Comparison of ENCODE assay signal across 9 mouse cellular contexts in genomic region chr7:47132180-47132930, GRCm38 (mm10). TPM values are rescaled to one million over a fixed set of nuclear protein-coding genes. Genes with fewer than 3 reads are reported as not detected.
DNase-seq lines count a peak whose midpoint lies in the region; ATAC-seq and TF ChIP-seq lines count a peak whose summit lies in the region.
"Had no signal": no experiment of that assay in that cellular context is flagged by ENCODE, and none has a peak within 500 bp of the region (broad histone marks: within the 10 kb centered on the region; RNA-seq: fewer than 3 reads in every experiment).

No protein-coding gene starts in this region.

- no peaks in the 10 kb centered on the region for H3K36me3 ChIP-seq in heart, embryonic 12.5 days
- no peaks in the 10 kb centered on the region for H3K36me3 ChIP-seq in forebrain, embryonic 11.5 days (ENCODE audit: control insufficient read depth, insufficient read depth, low read length)
- no peaks in the 10 kb centered on the region for H3K36me3 ChIP-seq in intestine, embryonic 15.5 days
- H3K36me3 ChIP-seq in limb, embryonic 14.5 days (ENCODE audit: control insufficient read depth, insufficient read depth, low read length): no peaks in the 10 kb centered on the region
- H3K36me3 ChIP-seq: G1E had no signal

- ATAC-seq in heart, embryonic 12.5 days (ENCODE audit: insufficient number of reproducible peaks, low FRiP score): peak; percentile 68; the same call in 1 of the 2 replicates
- ATAC-seq in forebrain, embryonic 11.5 days (replicated peaks; ENCODE audit: low FRiP score): peak; percentile 90
- peak; percentile 76 for ATAC-seq in intestine, embryonic 15.5 days
- ATAC-seq in limb, embryonic 14.5 days (ENCODE audit: low FRiP score, low read depth): peak; percentile 57; the same call in 1 of the 2 replicates

- H3K9ac ChIP-seq in heart, embryonic 12.5 days: peak overlapping the region; percentile 52
- peak overlapping the region; percentile 71 for H3K9ac ChIP-seq in forebrain, embryonic 11.5 days (ENCODE audit: low read length)
- peak overlapping the region; percentile 51 for H3K9ac ChIP-seq in intestine, embryonic 15.5 days
- H3K9ac ChIP-seq in limb, embryonic 14.5 days (ENCODE audit: low read depth, low read length, severe bottlenecking): peak overlapping the region; percentile 61

- no peak for TF ChIP-seq POLR2A in limb, embryonic 14.5 days (IDR thresholded peaks at IDR 0.05; ENCODE audit: borderline replicate concordance, extremely low read depth, insufficient read depth, insufficient read length)
- TF ChIP-seq POLR2A in olfactory bulb, adult 2 months (IDR thresholded peaks at IDR 0.05; ENCODE audit: insufficient read depth, low read depth, low read length): 0 out of 2 replicates have a peak, but pooled peaks have one; percentile 32

- no peaks in the 10 kb centered on the region for H3K9me3 ChIP-seq in heart, embryonic 12.5 days (replicated peaks)
- no peaks in the 10 kb centered on the region for H3K9me3 ChIP-seq in forebrain, embryonic 11.5 days (ENCODE audit: control insufficient read depth, low read length)
- no peaks in the 10 kb centered on the region for H3K9me3 ChIP-seq in intestine, embryonic 15.5 days
- H3K9me3 ChIP-seq in limb, embryonic 14.5 days (ENCODE audit: control insufficient read depth, low read length): no peaks in the 10 kb centered on the region
- H3K9me3 ChIP-seq: G1E had no signal

- intact Hi-C loops in heart, postnatal 36 days (cut with DNase I): no loop called here

- H3K27me3 ChIP-seq in heart, embryonic 12.5 days (replicated peaks): peaks cover 64% of the 10 kb centered on the region
- H3K27me3 ChIP-seq in forebrain, embryonic 11.5 days (ENCODE audit: control insufficient read depth, insufficient read depth, low read length): peaks cover 19% of the 10 kb centered on the region
- H3K27me3 ChIP-seq in intestine, embryonic 15.5 days (replicated peaks): peaks cover 52% of the 10 kb centered on the region
- H3K27me3 ChIP-seq in limb, embryonic 14.5 days (ENCODE audit: control insufficient read depth, insufficient read depth, low read length): peaks cover 48% of the 10 kb centered on the region

- H3K27ac ChIP-seq in heart, embryonic 12.5 days (ENCODE audit: poor library complexity, severe bottlenecking): no peak overlapping the region
- 0 out of 2 replicates have a peak overlapping the region, but pooled peaks have one; percentile 12 for H3K27ac ChIP-seq in forebrain, embryonic 11.5 days (ENCODE audit: low read depth, low read length)
- no peak overlapping the region for H3K27ac ChIP-seq in intestine, embryonic 15.5 days
- H3K27ac ChIP-seq in limb, embryonic 14.5 days (replicated peaks; ENCODE audit: low read depth, low read length): no peak overlapping the region
- peak overlapping the region; percentile 78 for H3K27ac ChIP-seq in olfactory bulb, adult 2 months (ENCODE audit: insufficient read depth, low read depth, low read length)

- H3K4me3 ChIP-seq in heart, embryonic 12.5 days: peak overlapping the region; percentile 66
- peak overlapping the region; percentile 67 for H3K4me3 ChIP-seq in forebrain, embryonic 11.5 days (ENCODE audit: low read depth, low read length)
- H3K4me3 ChIP-seq in intestine, embryonic 15.5 days (replicated peaks): peak overlapping the region; percentile 56
- peak overlapping the region; percentile 56 for H3K4me3 ChIP-seq in limb, embryonic 14.5 days (replicated peaks; ENCODE audit: low read length)
- peak overlapping the region; percentile 92 for H3K4me3 ChIP-seq in olfactory bulb, adult 2 months (ENCODE audit: insufficient read depth, low read depth, low read length)

- no peak for DNase-seq in heart, postnatal 36 days
- peak; percentile 60 for DNase-seq in brain, embryonic 18.5 days (ENCODE audit: low read depth, low spot score)
- DNase-seq in forebrain, embryonic 11.5 days (ENCODE audit: low spot score): peak; percentile 81
- no peak for DNase-seq in limb, embryonic 14.5 days (ENCODE audit: low spot score)
- DNase-seq in ovary, adult 18-20 months (ENCODE audit: low spot score): no peak

- WGBS in heart, embryonic 12.5 days: under 1% methylated on average over 65 of the region's 65 CpGs
- WGBS in forebrain, embryonic 11.5 days: under 1% methylated on average over 56 of the region's 65 CpGs
- WGBS in intestine, embryonic 15.5 days: under 1% methylated on average over 65 of the region's 65 CpGs
- under 1% methylated on average over 42 of the region's 65 CpGs for WGBS in limb, embryonic 14.5 days
- WGBS in olfactory bulb, adult 2 months: under 1% methylated on average over 65 of the region's 65 CpGs

- H3K4me1 ChIP-seq in heart, embryonic 12.5 days (replicated peaks): peaks cover 17% of the 10 kb centered on the region
- no peaks in the 10 kb centered on the region for H3K4me1 ChIP-seq in forebrain, embryonic 11.5 days (replicated peaks; ENCODE audit: control insufficient read depth, insufficient read depth, low read length)
- H3K4me1 ChIP-seq in intestine, embryonic 15.5 days (replicated peaks): peaks cover 14% of the 10 kb centered on the region; the same call in 1 of the 2 replicates
- peaks cover 6% of the 10 kb centered on the region for H3K4me1 ChIP-seq in limb, embryonic 14.5 days (ENCODE audit: control insufficient read depth, insufficient read depth, low read length)
- peaks cover 21% of the 10 kb centered on the region for H3K4me1 ChIP-seq in olfactory bulb, adult 2 months (ENCODE audit: control insufficient read depth, insufficient read depth, low read length)

- no peak; the same call in 1 of the 2 replicates for TF ChIP-seq CTCF in olfactory bulb, adult 2 months (IDR thresholded peaks at IDR 0.05; ENCODE audit: insufficient read depth, low read depth, low read length)

- peak overlapping the region; percentile 99 for H3K4me2 ChIP-seq in heart, embryonic 12.5 days
- peak overlapping the region; percentile 88 for H3K4me2 ChIP-seq in forebrain, embryonic 11.5 days (ENCODE audit: low read depth, low read length, severe bottlenecking)
- H3K4me2 ChIP-seq in intestine, embryonic 15.5 days (replicated peaks): peak overlapping the region; percentile 97
- H3K4me2 ChIP-seq in limb, embryonic 14.5 days (replicated peaks; ENCODE audit: low read depth, low read length, severe bottlenecking): peak overlapping the region; percentile 99

RNA-seq across cellular contexts. Expression of gene Ptpn5, which starts 1.1 kb away (rescaled TPM):
- polyA plus RNA-seq in heart, embryonic 12.5 days (2016; fragmentation: Nextera tagmentation; extraction: Ambion mirVana): 0.10 TPM in 1 of 2 replicates, not detected in the other
- not detected for total RNA-seq in heart, postnatal 36 days (2021)
- 14.9 and 15.3 TPM in 2 replicates for polyA plus RNA-seq in forebrain, embryonic 11.5 days (2014; fragmentation: Nextera tagmentation; extraction: Ambion mirVana)
- polyA plus RNA-seq in intestine, embryonic 15.5 days (2015; fragmentation: Nextera tagmentation; extraction: Ambion mirVana): 1.8 and 2.0 TPM in 2 replicates
- 0.54 and 0.74 TPM in 2 replicates for polyA plus RNA-seq in limb, embryonic 14.5 days (2012; rRNA removed)
- 0.22 TPM in 1 of 2 replicates, not detected in the other for polyA plus RNA-seq in limb, embryonic 14.5 days (2014; fragmentation: Nextera tagmentation; extraction: Ambion mirVana)
- not detected in 2 replicates for polyA plus RNA-seq in olfactory bulb, adult 2 months (2012; ENCODE audit: insufficient read depth, insufficient read length, low replicate concordance, missing spikeins)
- polyA plus RNA-seq: G1E had no signal

Comparison
In these comparisons a context has a peak if more than half of its experiments do, and no peak if none do; other contexts are left out.
1. H3K27ac ChIP-seq: peak in forebrain, embryonic 11.5 days (single experiment) and olfactory bulb, adult 2 months (single experiment); none in heart, embryonic 12.5 days (single experiment), intestine, embryonic 15.5 days (single experiment) and limb, embryonic 14.5 days (single experiment).
2. DNase-seq: peak in brain, embryonic 18.5 days (single experiment) and forebrain, embryonic 11.5 days (single experiment); none in heart, postnatal 36 days (0 of 2), limb, embryonic 14.5 days (single experiment) and ovary, adult 18-20 months (single experiment).
3. Peak in every context shown above with its lines, with median percentiles within 50 percentile points of each other: ATAC-seq, H3K4me2 ChIP-seq, H3K4me3 ChIP-seq and H3K9ac ChIP-seq.